Mouse (Mus musculus) CH12.LX (cell line): ENCODE data around the gene Atp5mpl.

Experiments
- CTCF ChIP-seq, 2 experiments: IDR thresholded peaks in 1 of 2; conservative IDR thresholded peaks in 1 of 2; 2 replicates each; pipeline ENCODE4 v1.5.1; 2011 to 2012; ENCODE audit warnings: low read depth in 2 of 2, low read length in 2 of 2, improper control_type of control experiment in 1 of 2, inconsistent platforms in 1 of 2, mild to moderate bottlenecking in 1 of 2, moderate library complexity in 1 of 2
- EP300 ChIP-seq: IDR thresholded peaks from 2 replicates; pipeline ENCODE4 v1.6.1; 2011; ENCODE audit warnings: low read length, improper control_type of control experiment
- MAX ChIP-seq: IDR thresholded peaks from 2 replicates; pipeline ENCODE4 v1.6.1; 2011; ENCODE audit warnings: low read length, improper control_type of control experiment
- MYC ChIP-seq: IDR thresholded peaks from 2 replicates; pipeline ENCODE4 v1.6.1; 2011; ENCODE audit warnings: low read depth, mild to moderate bottlenecking, improper control_type of control experiment, low read length
- NRF1 ChIP-seq: IDR thresholded peaks from 2 replicates; pipeline ENCODE4 v1.6.1; 2014; ENCODE audit warnings: low read depth, mild to moderate bottlenecking, inconsistent platforms, low read length, improper control_type of control experiment, moderate library complexity
- POLR2A ChIP-seq: IDR thresholded peaks from 2 replicates; pipeline ENCODE4 v1.6.1; 2011; ENCODE audit warnings: low read depth, mild to moderate bottlenecking, improper control_type of control experiment, low read length
- SMC3 ChIP-seq: IDR thresholded peaks from 2 replicates; pipeline ENCODE4 v1.6.1; 2011; ENCODE audit warnings: low read depth, low read length, improper control_type of control experiment
- TCF12 ChIP-seq: IDR thresholded peaks from 2 replicates; pipeline ENCODE4 v1.6.1; 2014; ENCODE audit warnings: low read depth, mild to moderate bottlenecking, inconsistent platforms, low read length, improper control_type of control experiment
- ZC3H11A ChIP-seq: IDR thresholded peaks from 2 replicates; pipeline ENCODE4 v1.6.1; 2012; ENCODE audit warnings: low read depth, mild to moderate bottlenecking, inconsistent platforms, low read length, improper control_type of control experiment
- ZKSCAN1 ChIP-seq: IDR thresholded peaks from 2 replicates; pipeline ENCODE4 v1.6.1; 2012; ENCODE audit warnings: low read depth, inconsistent platforms, low read length, improper control_type of control experiment, borderline replicate concordance

- TF ChIP-seq NRF1 (no peak), ZC3H11A (no peak), TCF12 (no peak), MAX (no peak), MYC (no peak), ZKSCAN1 (no peak), POLR2A (no peak), SMC3 (no peak), CTCF (conservative IDR thresholded peaks at IDR 0.05 in 1 of 2, IDR thresholded peaks at IDR 0.05 in 1 of 2; ENCODE audit: low read depth in 2 of 2, low read length in 2 of 2) (no peak), EP300 (no peak)
These were observed 51.0 kb downstream of the Atp5mpl start for GRCm38 (mm10) chr12:111915781-111916180.
